Mouse (Mus musculus): ENCODE measurements at regions not wholly inside any gene's neighbourhood (a gene's known extent, or its start where the extent isn't known, plus 50 kb on each side); places are given as distances from the start of the nearest gene placed in this dataset.

GRCm38 (mm10) chr10:112611711-112612110 lies 317.1 kb downstream of the Atxn7l3b start:
- TF ChIP-seq CHD1 (IDR thresholded peaks at IDR 0.05; ENCODE audit: low read depth, low read length) (no peak), PAX5 (IDR thresholded peaks at IDR 0.05; ENCODE audit: low read length) (no peak), HCFC1 (IDR thresholded peaks at IDR 0.05; ENCODE audit: low read depth, low read length) (no peak), E2F4 (IDR thresholded peaks at IDR 0.05; ENCODE audit: insufficient replicate concordance, low read depth, low read length) (no peak), ETS1 (conservative IDR thresholded peaks at IDR 0.05; ENCODE audit: low read depth, low read length) (no peak)
- H3K9ac ChIP-seq (ENCODE audit: insufficient read depth, low read depth): no peak overlapping the region
- DNase-seq (ENCODE audit: extremely low read depth): no peak
- no peaks in the 10 kb centered on the region for H3K79me2 ChIP-seq (replicated peaks; ENCODE audit: control insufficient read depth, extremely low read depth, insufficient read depth, poor library complexity, severe bottlenecking)
- H3K36me3 ChIP-seq (replicated peaks in 1 of 2; ENCODE audit: control insufficient read depth in 1 of 2, insufficient read depth in 1 of 2, low read length in 1 of 2): no peaks in the 10 kb centered on the region
- H3K27ac ChIP-seq (ENCODE audit: insufficient read depth, low read depth): no peak overlapping the region
- H3K4me1 ChIP-seq (ENCODE audit: control insufficient read depth in 1 of 2, insufficient read depth in 2 of 2): peaks cover 0 to 2% of the 10 kb centered on the region in 2 experiments; a peak in 1 of 4 replicates
- H3K4me3 ChIP-seq (replicated peaks in 1 of 3; ENCODE audit: low read depth in 2 of 3, low read length in 2 of 3, poor library complexity in 1 of 3): no peak overlapping the region
- H3K9me3 ChIP-seq (replicated peaks; ENCODE audit: low read length): no peaks in the 10 kb centered on the region
- H3K27me3 ChIP-seq (replicated peaks): no peaks in the 10 kb centered on the region
- no peak overlapping the region for H3K4me2 ChIP-seq (ENCODE audit: insufficient read depth, low read depth, poor library complexity, severe bottlenecking)
- in situ Hi-C loops (cut with MboI; ENCODE audit: low pct_ligation_motif_present, low pct_unique_long_range_greater_than_20kb, low sequenced_read_pairs): no loop called here
- dilution Hi-C loops (cut with MboI; ENCODE audit: extremely low pct_ligation_motif_present, extremely low pct_unique_long_range_greater_than_20kb, low sequenced_read_pairs): no loop called here

- Histone ChIP-seq H3K9me3 (replicated peaks; ENCODE audit: low read length) (no peaks in the 10 kb centered on the region), H3K79me2 (replicated peaks; ENCODE audit: control insufficient read depth, extremely low read depth, insufficient read depth, poor library complexity, severe bottlenecking) (no peaks in the 10 kb centered on the region), H3K4me2 (ENCODE audit: insufficient read depth, low read depth, poor library complexity, severe bottlenecking) (no peak overlapping the region), H3K4me3 (replicated peaks in 1 of 3; ENCODE audit: low read depth in 2 of 3, low read length in 2 of 3, poor library complexity in 1 of 3) (no peak overlapping the region), H3K9ac (ENCODE audit: insufficient read depth, low read depth) (no peak overlapping the region), H3K27me3 (replicated peaks) (no peaks in the 10 kb centered on the region), H3K4me1 (ENCODE audit: control insufficient read depth in 1 of 2, insufficient read depth in 2 of 2) (peaks cover 0 to 2% of the 10 kb centered on the region in 2 experiments; a peak in 1 of 4 replicates), H3K27ac (ENCODE audit: insufficient read depth, low read depth) (no peak overlapping the region), H3K36me3 (replicated peaks in 1 of 2; ENCODE audit: control insufficient read depth in 1 of 2, insufficient read depth in 1 of 2, low read length in 1 of 2) (no peaks in the 10 kb centered on the region)
- no peak for DNase-seq (ENCODE audit: extremely low read depth)
- TF ChIP-seq NELFE (IDR thresholded peaks at IDR 0.05; ENCODE audit: low read depth, low read length) (no peak), CHD1 (IDR thresholded peaks at IDR 0.05; ENCODE audit: low read depth, low read length) (no peak), CHD2 (IDR thresholded peaks at IDR 0.05; ENCODE audit: low read length) (no peak), ZNF384 (IDR thresholded peaks at IDR 0.05; ENCODE audit: low read depth, low read length) (no peak), BHLHE40 (IDR thresholded peaks at IDR 0.05; ENCODE audit: low read depth, low read length) (no peak), POLR2A (IDR thresholded peaks at IDR 0.05; ENCODE audit: low read depth, low read length) (no peak), PAX5 (IDR thresholded peaks at IDR 0.05; ENCODE audit: low read length) (no peak), TBP (conservative IDR thresholded peaks at IDR 0.05; ENCODE audit: low read depth, low read length) (no peak), KAT2A (IDR thresholded peaks at IDR 0.05; ENCODE audit: insufficient replicate concordance, low read length) (no peak), MYC (IDR thresholded peaks at IDR 0.05; ENCODE audit: low read depth, low read length) (no peak), MEF2A (IDR thresholded peaks at IDR 0.05; ENCODE audit: borderline replicate concordance, low read depth, low read length) (no peak)
- in situ Hi-C loops (cut with MboI; ENCODE audit: low pct_ligation_motif_present, low pct_unique_long_range_greater_than_20kb, low sequenced_read_pairs): no loop called here
- dilution Hi-C loops (cut with MboI; ENCODE audit: extremely low pct_ligation_motif_present, extremely low pct_unique_long_range_greater_than_20kb, low sequenced_read_pairs): no loop called here
Observed at GRCm38 (mm10) chr10:112613751-112614150, 315.1 kb downstream of the Atxn7l3b start.

GRCm38 (mm10) chr10:112614226-112614625 lies 314.6 kb downstream of the Atxn7l3b start:
- in situ Hi-C loops (cut with MboI; ENCODE audit: low pct_ligation_motif_present, low pct_unique_long_range_greater_than_20kb, low sequenced_read_pairs): no loop called here
- Histone ChIP-seq H3K4me3 (replicated peaks in 1 of 3; ENCODE audit: low read depth in 2 of 3, low read length in 2 of 3, poor library complexity in 1 of 3) (no peak overlapping the region), H3K79me2 (replicated peaks; ENCODE audit: control insufficient read depth, extremely low read depth, insufficient read depth, poor library complexity, severe bottlenecking) (no peaks in the 10 kb centered on the region), H3K27ac (ENCODE audit: insufficient read depth, low read depth) (no peak overlapping the region), H3K36me3 (replicated peaks in 1 of 2; ENCODE audit: control insufficient read depth in 1 of 2, insufficient read depth in 1 of 2, low read length in 1 of 2) (no peaks in the 10 kb centered on the region), H3K4me1 (ENCODE audit: control insufficient read depth in 1 of 2, insufficient read depth in 2 of 2) (peaks cover 0 to 2% of the 10 kb centered on the region in 2 experiments; a peak in 1 of 4 replicates), H3K9me3 (replicated peaks; ENCODE audit: low read length) (no peaks in the 10 kb centered on the region), H3K4me2 (ENCODE audit: insufficient read depth, low read depth, poor library complexity, severe bottlenecking) (no peak overlapping the region), H3K27me3 (replicated peaks) (no peaks in the 10 kb centered on the region), H3K9ac (ENCODE audit: insufficient read depth, low read depth) (no peak overlapping the region)
- TF ChIP-seq EP300 (IDR thresholded peaks at IDR 0.05; ENCODE audit: low read length) (no peak), USF2 (conservative IDR thresholded peaks at IDR 0.05; ENCODE audit: low read depth, low read length) (no peak), ETS1 (conservative IDR thresholded peaks at IDR 0.05; ENCODE audit: low read depth, low read length) (no peak), ZKSCAN1 (IDR thresholded peaks at IDR 0.05; ENCODE audit: borderline replicate concordance, low read depth, low read length) (no peak)
- dilution Hi-C loops (cut with MboI; ENCODE audit: extremely low pct_ligation_motif_present, extremely low pct_unique_long_range_greater_than_20kb, low sequenced_read_pairs): no loop called here
- no peak for DNase-seq (ENCODE audit: extremely low read depth)
